Mouse (Mus musculus) hindlimb bud, embryonic 11.5 days (tissue): ENCODE data around the gene Cd248.

Source experiments
- DNase-seq: peaks from one replicate; pipeline ENCODE4 v3.0.0-alpha.2; 2012; ENCODE audit warnings: low read depth, low spot score; ENCODE audit errors: extremely low spot score

The Cd248 gene

GRCm38 (mm10) chr19:5051515-5051914 is 16.4 kb upstream of the Cd248 start:
- no peak for DNase-seq

GRCm38 (mm10) chr19:5052166-5052822 is 15.6 kb upstream of the Cd248 start:
- no peak for DNase-seq

GRCm38 (mm10) chr19:5052853-5053252 is 15.0 kb upstream of the Cd248 start:
- no peak for DNase-seq

GRCm38 (mm10) chr19:5053909-5054308 is 14.0 kb upstream of the Cd248 start:
- no peak for DNase-seq

- DNase-seq = no peak
These were observed 11.6 kb upstream of the Cd248 start for GRCm38 (mm10) chr19:5056251-5056650.

GRCm38 (mm10) chr19:5057876-5058775 is 9.8 kb upstream of the Cd248 start:
- DNase-seq = no peak

- DNase-seq = no peak
These were observed 8.8 kb upstream of the Cd248 start for GRCm38 (mm10) chr19:5058801-5059771.

- no peak for DNase-seq
These were observed 7.2 kb upstream of the Cd248 start for GRCm38 (mm10) chr19:5060365-5061330.

GRCm38 (mm10) chr19:5062041-5062440 is 5.8 kb upstream of the Cd248 start:
- DNase-seq = no peak

GRCm38 (mm10) chr19:5062446-5062845 is 5.4 kb upstream of the Cd248 start:
- no peak for DNase-seq

GRCm38 (mm10) chr19:5065104-5065503 is 2.8 kb upstream of the Cd248 start:
- no peak for DNase-seq

GRCm38 (mm10) chr19:5067040-5067799 is 658 bp upstream of the Cd248 start:
- DNase-seq = no peak

- no peak for DNase-seq
These were observed 824 bp downstream of the Cd248 start for GRCm38 (mm10) chr19:5068570-5069234.

GRCm38 (mm10) chr19:5069486-5069885 is 1.6 kb downstream of the Cd248 start:
- no peak for DNase-seq

GRCm38 (mm10) chr19:5069978-5070377 is 2.1 kb downstream of the Cd248 start:
- no peak for DNase-seq

GRCm38 (mm10) chr19:5071077-5071476 is 3.2 kb downstream of the Cd248 start:
- DNase-seq = no peak

- DNase-seq = peak; percentile 95
These were observed 3.9 kb downstream of the Cd248 start for GRCm38 (mm10) chr19:5071545-5072369.
